Mouse (Mus musculus) intestine, postnatal 0 days (tissue): ENCODE results near the gene Pdgfb. TPM values are rescaled to one million over a fixed set of nuclear protein-coding genes. Genes with fewer than 3 reads are reported as not detected.
A peak's percentile ranks its signal among the peaks of the same experiment; 100 is the strongest.

ENCODE experiments used
- ATAC-seq: fragments of 200-750 bp; cut with Nextera tagmentation; 2 replicates; pipeline ENCODE4 v1.8.0; 2017; ENCODE audit warnings: mild to moderate bottlenecking, moderate TSS enrichment, moderate library complexity
- H3K27ac ChIP-seq: fragments of 300-500 bp; sonication (generic); 2 replicates; pipeline ENCODE4 v1.5.1; 2014; ENCODE audit warnings: mild to moderate bottlenecking, low read depth, low read length, moderate library complexity
- H3K27me3 ChIP-seq: fragments of 300-500 bp; sonication (generic); replicated peaks from 2 replicates; pipeline ENCODE4 v1.6.1; 2014; ENCODE audit warnings: low read length, mixed read lengths; ENCODE audit not compliant: control insufficient read depth, insufficient read depth
- H3K36me3 ChIP-seq: fragments of 300-500 bp; sonication (generic); 2 replicates; pipeline ENCODE4 v1.6.1; 2014; ENCODE audit warnings: mild to moderate bottlenecking, moderate library complexity; ENCODE audit not compliant: control insufficient read depth, insufficient read depth
- H3K4me1 ChIP-seq: fragments of 300-500 bp; sonication (generic); replicated peaks from 2 replicates; pipeline ENCODE4 v1.6.1; 2014; ENCODE audit warnings: antibody characterized with exemption, low read length, mixed read lengths; ENCODE audit not compliant: control insufficient read depth, insufficient read depth
- H3K4me2 ChIP-seq: fragments of 300-500 bp; sonication (generic); replicated peaks from 2 replicates; pipeline ENCODE4 v1.6.1; 2014; ENCODE audit warnings: low read depth, mild to moderate bottlenecking, moderate library complexity
- H3K4me3 ChIP-seq: fragments of 300-500 bp; sonication (generic); 2 replicates; pipeline ENCODE4 v1.5.1; 2014; ENCODE audit warnings: low read depth, low read length
- H3K9ac ChIP-seq: fragments of 300-500 bp; sonication (generic); 2 replicates; pipeline ENCODE4 v1.6.1; 2014; ENCODE audit warnings: mild to moderate bottlenecking, low read depth, low read length
- H3K9me3 ChIP-seq: fragments of 300-500 bp; sonication (generic); 2 replicates; pipeline ENCODE4 v1.6.1; 2016; ENCODE audit warnings: mixed run types; ENCODE audit not compliant: control insufficient read depth
- CTCF ChIP-seq: sonication (generic); IDR thresholded peaks from 2 replicates; pipeline ENCODE4 v1.5.1; 2016; ENCODE audit warnings: low read depth, mild to moderate bottlenecking, control low read depth, antibody characterized with exemption, moderate library complexity
- WGBS: fragments of 180-500 bp; shearing (Covaris S2); extraction: QIAGEN DNeasy Blood & Tissue Kit; methylation state at CpG from one replicate; pipeline ENCODE4 v1.1.7; 2014; 5-methylcytosine and 5-hydroxymethylcytosine counted together
- polyA plus RNA-seq: library from polyadenylated mRNA; unstranded; fragments of >200 nt; fragmentation: Nextera tagmentation; extraction: Ambion mirVana; gene quantifications from 2 replicates; pipeline ENCODE4 v1.2.1, GENCODE M21; 2015

Pdgfb gene
- polyA plus RNA-seq, 1 experiment from 2014 or later: 6.9 TPM

- Histone ChIP-seq H3K36me3 (no peaks in the 10 kb centered on the region), H3K4me2 (no peak overlapping the region), H3K27me3 (no peaks in the 10 kb centered on the region), H3K9ac (no peak overlapping the region), H3K4me3 (no peak overlapping the region), H3K4me1 (no peaks in the 10 kb centered on the region), H3K27ac (no peak overlapping the region), H3K9me3 (no peaks in the 10 kb centered on the region)
- ATAC-seq: peak; percentile 69
- WGBS: 17% methylated on average over 7 of the region's 7 CpGs
- no peak for TF ChIP-seq CTCF
Observed at GRCm38 (mm10) chr15:79984152-79984551, 30.6 kb downstream of the Pdgfb start.

DNA sequence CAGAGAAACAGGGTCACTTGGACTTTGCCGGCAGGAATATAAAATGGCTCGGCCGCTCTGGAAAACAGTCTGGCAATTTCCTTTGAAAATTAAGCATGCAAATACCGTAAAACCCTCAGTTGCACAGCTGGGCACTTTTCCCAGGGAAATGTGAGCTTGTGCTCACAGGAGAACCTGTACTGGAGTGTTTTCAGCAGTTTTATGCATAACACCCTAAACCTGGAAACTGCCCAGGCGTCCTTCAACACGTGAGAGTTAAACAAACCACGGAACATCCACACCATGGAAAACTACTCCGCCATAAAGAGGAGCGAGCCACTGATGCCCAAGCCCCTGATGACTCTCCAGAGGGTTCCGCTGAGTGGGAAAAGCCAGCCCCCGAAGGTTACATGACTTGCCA lies 34.1 kb downstream of the Pdgfb start:
- Histone ChIP-seq H3K4me1 (no peaks in the 10 kb centered on the region), H3K4me3 (no peak overlapping the region), H3K9ac (no peak overlapping the region), H3K9me3 (no peaks in the 10 kb centered on the region), H3K27ac (no peak overlapping the region), H3K36me3 (no peaks in the 10 kb centered on the region), H3K4me2 (no peak overlapping the region), H3K27me3 (no peaks in the 10 kb centered on the region)
- no peak for ATAC-seq
- WGBS: 72% methylated on average over 11 of the region's 11 CpGs
- TF ChIP-seq CTCF: no peak

DNA sequence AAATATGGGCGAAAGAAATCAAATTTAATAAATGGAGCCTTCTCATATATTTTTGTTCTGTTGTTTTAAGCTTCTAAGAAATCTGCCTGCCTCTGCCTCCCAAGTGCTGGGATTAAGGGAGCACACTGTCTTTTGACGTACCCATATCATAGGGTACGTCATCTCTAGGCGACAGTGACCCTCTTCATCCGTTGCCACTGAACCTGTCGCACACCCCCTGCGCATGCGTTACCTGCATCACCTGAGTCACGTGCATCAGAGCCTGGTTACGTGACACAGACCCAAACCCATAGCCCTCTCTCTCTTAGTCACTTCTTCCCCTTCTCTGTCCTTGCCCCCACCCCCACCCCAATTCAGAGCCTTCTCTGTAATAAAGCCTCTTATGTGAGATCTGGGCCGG lies 42.6 kb downstream of the Pdgfb start:
- no peak for TF ChIP-seq CTCF
- no peaks in the 10 kb centered on the region for H3K36me3 ChIP-seq
- H3K9me3 ChIP-seq: no peaks in the 10 kb centered on the region
- H3K4me3 ChIP-seq: no peak overlapping the region
- ATAC-seq: no peak
- no peaks in the 10 kb centered on the region for H3K27me3 ChIP-seq
- WGBS: 95% methylated on average over 11 of the region's 11 CpGs
- H3K27ac ChIP-seq: no peak overlapping the region
- no peak overlapping the region for H3K4me2 ChIP-seq
- H3K4me1 ChIP-seq: no peaks in the 10 kb centered on the region
- no peak overlapping the region for H3K9ac ChIP-seq

DNA sequence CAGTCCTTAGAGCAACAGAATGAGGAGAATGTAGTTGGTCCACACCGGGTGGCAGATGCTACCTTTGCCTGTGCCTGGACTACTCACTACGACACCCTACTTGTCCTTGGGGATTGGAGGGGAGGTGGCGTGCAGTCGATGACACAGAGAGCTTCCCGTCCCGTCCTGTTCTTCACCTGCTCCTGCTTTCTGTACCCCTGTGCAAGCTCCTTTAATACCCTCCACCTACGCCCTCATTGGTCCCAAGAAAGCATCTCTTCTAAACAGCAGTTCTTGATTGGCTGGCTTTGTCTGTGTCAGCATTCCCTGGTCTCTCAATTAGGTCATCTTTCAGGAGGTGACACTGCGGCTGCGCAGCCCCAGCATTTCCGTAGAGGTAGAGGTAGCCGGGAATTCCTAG lies 43.8 kb downstream of the Pdgfb start, which contains the start of gene Cbx7:
Cbx7 (minus strand) TSS at position 180 of the 400 bp plus-strand sequence.
- H3K27me3 ChIP-seq: no peaks in the 10 kb centered on the region

GRCm38 (mm10) chr15:79970491-79970890 lies 44.3 kb downstream of the Pdgfb start:
- no peak overlapping the region for H3K27ac ChIP-seq
- H3K27me3 ChIP-seq: no peaks in the 10 kb centered on the region
- no peak overlapping the region for H3K9ac ChIP-seq
- H3K4me3 ChIP-seq: no peak overlapping the region
- no peak for ATAC-seq
- H3K4me1 ChIP-seq: no peaks in the 10 kb centered on the region
- no peaks in the 10 kb centered on the region for H3K9me3 ChIP-seq
- no peaks in the 10 kb centered on the region for H3K36me3 ChIP-seq
- WGBS: 96% methylated on average over 18 of the region's 18 CpGs
- H3K4me2 ChIP-seq: no peak overlapping the region
- TF ChIP-seq CTCF: no peak

More for the DNA sequence above, 43.8 kb downstream of the Pdgfb start, which contains the start of gene Cbx7:
- Histone ChIP-seq H3K4me2 (no peak within 1 kb of the TSS), H3K36me3 (no peaks in the 10 kb centered on the region), H3K9me3 (no peaks in the 10 kb centered on the region), H3K9ac (no peak within 1 kb of the TSS), H3K27ac (no peak within 1 kb of the TSS), H3K4me1 (no peaks in the 10 kb centered on the region), H3K4me3 (no peak within 1 kb of the TSS)
- 94% methylated on average over 11 of the region's 11 CpGs for WGBS
- ATAC-seq: no peak
- no peak for TF ChIP-seq CTCF

DNA sequence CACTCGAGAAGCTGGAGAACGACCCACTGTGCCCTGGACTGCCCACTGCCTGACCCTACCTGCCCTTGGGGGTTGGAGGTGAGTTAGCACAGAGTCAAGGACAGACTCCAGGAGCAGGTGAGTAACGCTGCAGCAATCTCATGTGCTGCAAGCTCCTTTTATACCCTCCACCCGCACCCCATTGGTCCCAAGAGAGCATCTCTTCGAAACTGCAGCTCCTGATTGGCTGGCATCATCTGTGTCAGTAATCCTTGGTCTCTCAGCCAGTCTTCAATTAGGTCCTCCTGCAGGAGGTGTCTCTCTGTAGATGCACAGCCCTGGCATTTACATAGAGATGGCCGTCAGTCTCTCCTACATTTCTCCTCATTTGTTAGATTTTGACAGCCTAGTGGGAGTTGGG lies 47.4 kb downstream of the Pdgfb start:
- no peaks in the 10 kb centered on the region for H3K4me1 ChIP-seq
- H3K36me3 ChIP-seq: no peaks in the 10 kb centered on the region
- TF ChIP-seq CTCF: no peak
- H3K27me3 ChIP-seq: no peaks in the 10 kb centered on the region
- H3K9ac ChIP-seq: no peak overlapping the region
- ATAC-seq: no peak
- 80% methylated on average over 6 of the region's 6 CpGs for WGBS
- no peaks in the 10 kb centered on the region for H3K9me3 ChIP-seq
- H3K4me3 ChIP-seq: no peak overlapping the region
- no peak overlapping the region for H3K27ac ChIP-seq
- H3K4me2 ChIP-seq: no peak overlapping the region

- Histone ChIP-seq H3K27me3 (no peaks in the 10 kb centered on the region), H3K9ac (no peak overlapping the region), H3K4me2 (no peak overlapping the region), H3K4me3 (no peak overlapping the region), H3K27ac (no peak overlapping the region), H3K36me3 (no peaks in the 10 kb centered on the region), H3K9me3 (no peaks in the 10 kb centered on the region), H3K4me1 (no peaks in the 10 kb centered on the region)
- TF ChIP-seq CTCF: no peak
- ATAC-seq: no peak
- 66% methylated on average over 7 of the region's 7 CpGs for WGBS
Observed at GRCm38 (mm10) chr15:79964376-79964775, 50.4 kb downstream of the Pdgfb start.
